Comparison of ENCODE assay signal across 14 mouse cellular contexts in genomic region chr9:112446981-112447380, GRCm38 (mm10).
DNase-seq lines count a peak whose midpoint lies in the region; ATAC-seq and TF ChIP-seq lines count a peak whose summit lies in the region.
"Had no signal": no experiment of that assay in that cellular context is flagged by ENCODE, and none has a peak within 500 bp of the region (broad histone marks: within the 10 kb centered on the region; RNA-seq: fewer than 3 reads in every experiment).

No protein-coding gene starts in this region.

- no peaks in the 10 kb centered on the region for H3K36me3 ChIP-seq in hindbrain, embryonic 14.5 days (replicated peaks; ENCODE audit: control insufficient read depth, insufficient read depth)
- H3K36me3 ChIP-seq in hindbrain, embryonic 12.5 days: no peaks in the 10 kb centered on the region
- no peaks in the 10 kb centered on the region for H3K36me3 ChIP-seq in forebrain, embryonic 16.5 days (ENCODE audit: control insufficient read depth, insufficient read depth)
- H3K36me3 ChIP-seq in neural tube, embryonic 14.5 days (ENCODE audit: control insufficient read depth, insufficient read depth, low read length): no peaks in the 10 kb centered on the region
- H3K36me3 ChIP-seq: kidney, embryonic 15.5 days had no signal

- no peak overlapping the region for H3K4me3 ChIP-seq in hindbrain, embryonic 14.5 days (replicated peaks; ENCODE audit: low read length)
- H3K4me3 ChIP-seq in hindbrain, embryonic 12.5 days: no peak overlapping the region
- H3K4me3 ChIP-seq in forebrain, embryonic 16.5 days (replicated peaks; ENCODE audit: low read length): no peak overlapping the region
- no peak overlapping the region for H3K4me3 ChIP-seq in neural tube, embryonic 14.5 days (ENCODE audit: low read depth, low read length)
- H3K4me3 ChIP-seq: heart, adult 2 months; kidney, embryonic 15.5 days had no signal

- no peak for DNase-seq in hindbrain, embryonic 14.5 days (ENCODE audit: low spot score)
- peak; percentile 39 for DNase-seq in brain, embryonic 14.5 days (ENCODE audit: low read depth)
- no peak for DNase-seq in lung, adult 18-20 months
- DNase-seq in urinary bladder, postnatal 25 days (ENCODE audit: low spot score): no peak
- DNase-seq: gastrocnemius, postnatal 25 days; heart, adult 2 months had no signal

- no peak for ATAC-seq in hindbrain, embryonic 14.5 days (ENCODE audit: low FRiP score)
- ATAC-seq in hindbrain, embryonic 12.5 days (ENCODE audit: low FRiP score): no peak; the same call in 1 of the 2 replicates
- no peak for ATAC-seq in forebrain, embryonic 16.5 days
- no peak for ATAC-seq in neural tube, embryonic 14.5 days (ENCODE audit: low read depth)
- ATAC-seq: activated CD4-positive, CD25-positive, alpha-beta regulatory T cell, adult 4 months; intestine, postnatal 0 days; Patski had no signal

- H3K4me1 ChIP-seq in hindbrain, embryonic 14.5 days (replicated peaks; ENCODE audit: control insufficient read depth, insufficient read depth, low read length): no peaks in the 10 kb centered on the region; the same call in 1 of the 2 replicates
- no peaks in the 10 kb centered on the region for H3K4me1 ChIP-seq in hindbrain, embryonic 12.5 days
- peaks cover 15% of the 10 kb centered on the region for H3K4me1 ChIP-seq in forebrain, embryonic 16.5 days (replicated peaks; ENCODE audit: control insufficient read depth, insufficient read depth, low read length)
- 0 out of 2 replicates have a peak, but pooled peaks cover 3% of the 10 kb centered on the region for H3K4me1 ChIP-seq in neural tube, embryonic 14.5 days (ENCODE audit: control insufficient read depth, insufficient read depth, low read length)
- H3K4me1 ChIP-seq: kidney, embryonic 15.5 days had no signal

- H3K4me2 ChIP-seq in hindbrain, embryonic 14.5 days (replicated peaks): no peak overlapping the region
- no peak overlapping the region for H3K4me2 ChIP-seq in hindbrain, embryonic 12.5 days (replicated peaks)
- no peak overlapping the region for H3K4me2 ChIP-seq in forebrain, embryonic 16.5 days (ENCODE audit: low read length)
- H3K4me2 ChIP-seq in neural tube, embryonic 14.5 days (ENCODE audit: low read depth, low read length): no peak overlapping the region
- H3K4me2 ChIP-seq: kidney, embryonic 15.5 days had no signal

- peak overlapping the region; percentile 70 for H3K27ac ChIP-seq in hindbrain, embryonic 14.5 days
- no peak overlapping the region for H3K27ac ChIP-seq in hindbrain, embryonic 12.5 days
- peak overlapping the region; percentile 50; the same call in 1 of the 2 replicates for H3K27ac ChIP-seq in forebrain, embryonic 16.5 days (ENCODE audit: low read length)
- peak overlapping the region; percentile 39; the same call in 1 of the 2 replicates for H3K27ac ChIP-seq in neural tube, embryonic 14.5 days (ENCODE audit: low read depth, low read length)
- H3K27ac ChIP-seq: heart, adult 2 months; kidney, embryonic 15.5 days; liver, embryonic 14.5 days had no signal

- 44% methylated on average over 3 of the region's 3 CpGs for WGBS in hindbrain, embryonic 14.5 days
- WGBS in hindbrain, embryonic 12.5 days: 56% methylated on average over 3 of the region's 3 CpGs
- 60% methylated on average over 3 of the region's 3 CpGs for WGBS in forebrain, embryonic 16.5 days
- 69% methylated on average over 3 of the region's 3 CpGs for WGBS in neural tube, embryonic 14.5 days

- H3K9me3 ChIP-seq in hindbrain, embryonic 14.5 days (ENCODE audit: control insufficient read depth, low read length): no peaks in the 10 kb centered on the region
- H3K9me3 ChIP-seq in hindbrain, embryonic 12.5 days (replicated peaks): no peaks in the 10 kb centered on the region
- H3K9me3 ChIP-seq in forebrain, embryonic 16.5 days (ENCODE audit: control insufficient read depth, low read length): no peaks in the 10 kb centered on the region
- no peaks in the 10 kb centered on the region for H3K9me3 ChIP-seq in neural tube, embryonic 14.5 days (ENCODE audit: control insufficient read depth, low read length)
- H3K9me3 ChIP-seq: kidney, embryonic 15.5 days had no signal

- TF ChIP-seq CTCF in brain, embryonic 14.5 days (IDR thresholded peaks at IDR 0.05; ENCODE audit: borderline replicate concordance, extremely low read depth, insufficient read depth, insufficient read length): no peak

- no peaks in the 10 kb centered on the region for H3K27me3 ChIP-seq in hindbrain, embryonic 14.5 days (ENCODE audit: control insufficient read depth, insufficient read depth, low read length)
- no peaks in the 10 kb centered on the region for H3K27me3 ChIP-seq in hindbrain, embryonic 12.5 days
- no peaks in the 10 kb centered on the region for H3K27me3 ChIP-seq in forebrain, embryonic 16.5 days (replicated peaks; ENCODE audit: control insufficient read depth, insufficient read depth, low read length)
- no peaks in the 10 kb centered on the region for H3K27me3 ChIP-seq in neural tube, embryonic 14.5 days (ENCODE audit: control insufficient read depth, insufficient read depth, low read length)
- H3K27me3 ChIP-seq: kidney, embryonic 15.5 days; Patski had no signal

- no peak overlapping the region for H3K9ac ChIP-seq in hindbrain, embryonic 14.5 days
- H3K9ac ChIP-seq in hindbrain, embryonic 12.5 days: no peak overlapping the region
- H3K9ac ChIP-seq in forebrain, embryonic 16.5 days (replicated peaks; ENCODE audit: low read depth, low read length): no peak overlapping the region
- no peak overlapping the region for H3K9ac ChIP-seq in neural tube, embryonic 14.5 days (replicated peaks; ENCODE audit: low read depth, low read length)
- H3K9ac ChIP-seq: kidney, embryonic 15.5 days; liver, embryonic 14.5 days had no signal

- no peak for TF ChIP-seq POLR2A in brain, embryonic 14.5 days (IDR thresholded peaks at IDR 0.05; ENCODE audit: borderline replicate concordance, extremely low read depth, insufficient read depth, insufficient read length, poor library complexity, severe bottlenecking)
